Mouse (Mus musculus): ENCODE measurements around the gene Laptm5. TPM values are rescaled to one million over a fixed set of nuclear protein-coding genes. Genes with fewer than 3 reads are reported as not detected.

Laptm5 gene
- polyA plus RNA-seq, 1 experiment from 2014 or later: 76.1 TPM

GRCm38 (mm10) chr4:130900746-130901145 lies 12.2 kb upstream of the Laptm5 start:
- no peak overlapping the region for H3K27ac ChIP-seq (replicated peaks; ENCODE audit: low read depth, low read length)
- no peak overlapping the region for H3K4me3 ChIP-seq (ENCODE audit: low read depth, low read length)
- H3K36me3 ChIP-seq (ENCODE audit: control insufficient read depth, insufficient read depth, low read length): no peaks in the 10 kb centered on the region
- no peak overlapping the region for H3K4me2 ChIP-seq (ENCODE audit: low read depth, low read length)
- H3K9ac ChIP-seq (ENCODE audit: low read depth, low read length): peak overlapping the region; percentile 34; the same call in 1 of the 2 replicates
- no peaks in the 10 kb centered on the region for H3K9me3 ChIP-seq (ENCODE audit: control insufficient read depth, low read length)
- no peaks in the 10 kb centered on the region for H3K27me3 ChIP-seq (replicated peaks; ENCODE audit: control insufficient read depth, insufficient read depth, low read length)
- DNase-seq (ENCODE audit: low spot score): no peak
- 37% methylated on average over 7 of the region's 7 CpGs for WGBS
- peaks cover 6% of the 10 kb centered on the region for H3K4me1 ChIP-seq (ENCODE audit: control insufficient read depth, insufficient read depth, low read length)
- no peak for ATAC-seq (ENCODE audit: low read depth)

DNA sequence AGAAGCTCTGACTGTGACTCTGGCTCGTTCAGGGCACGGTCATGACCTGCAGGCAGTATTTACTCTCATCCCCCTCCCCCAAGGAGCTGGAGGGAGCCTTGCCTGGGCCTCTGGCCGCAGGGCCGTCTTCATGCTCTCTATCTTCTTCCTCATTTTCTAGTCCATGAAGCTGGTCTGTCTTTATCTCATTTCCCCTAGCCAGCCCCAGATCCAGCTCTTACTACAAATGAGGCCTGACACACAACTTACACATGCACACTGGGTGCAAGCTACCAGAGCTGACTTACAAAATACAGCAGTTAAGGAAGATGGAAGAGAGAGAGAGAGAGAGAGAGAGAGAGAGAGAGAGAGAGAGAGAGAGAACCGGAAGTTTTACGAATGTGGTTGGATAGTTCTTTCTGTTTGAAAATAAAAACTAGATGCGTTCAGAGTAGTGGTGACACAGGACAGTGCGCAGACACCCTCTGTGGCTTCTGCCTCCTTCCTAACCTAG lies 10.6 kb upstream of the Laptm5 start:
- Histone ChIP-seq H3K27ac (replicated peaks; ENCODE audit: low read depth, low read length) (no peak overlapping the region), H3K4me2 (ENCODE audit: low read depth, low read length) (no peak overlapping the region), H3K9ac (ENCODE audit: low read depth, low read length) (no peak overlapping the region), H3K4me1 (ENCODE audit: control insufficient read depth, insufficient read depth, low read length) (peaks cover 13% of the 10 kb centered on the region), H3K4me3 (ENCODE audit: low read depth, low read length) (no peak overlapping the region), H3K36me3 (ENCODE audit: control insufficient read depth, insufficient read depth, low read length) (no peaks in the 10 kb centered on the region), H3K27me3 (replicated peaks; ENCODE audit: control insufficient read depth, insufficient read depth, low read length) (no peaks in the 10 kb centered on the region), H3K9me3 (ENCODE audit: control insufficient read depth, low read length) (no peaks in the 10 kb centered on the region)
- ATAC-seq (ENCODE audit: low read depth) (no peak), DNase-seq (ENCODE audit: low spot score) (no peak)
- WGBS: 51% methylated on average over 8 of the region's 8 CpGs

GRCm38 (mm10) chr4:130905025-130905424 lies 7.9 kb upstream of the Laptm5 start:
- 77% methylated on average over 7 of the region's 7 CpGs for WGBS
- H3K4me1 ChIP-seq (ENCODE audit: control insufficient read depth, insufficient read depth, low read length): peaks cover 13% of the 10 kb centered on the region

GRCm38 (mm10) chr4:130905882-130906281 lies 7.0 kb upstream of the Laptm5 start:
- H3K27me3 ChIP-seq (replicated peaks; ENCODE audit: control insufficient read depth, insufficient read depth, low read length): no peaks in the 10 kb centered on the region
- no peak for ATAC-seq (ENCODE audit: low read depth)
- no peaks in the 10 kb centered on the region for H3K36me3 ChIP-seq (ENCODE audit: control insufficient read depth, insufficient read depth, low read length)
- H3K9ac ChIP-seq (ENCODE audit: low read depth, low read length): no peak overlapping the region
- WGBS: 63% methylated on average over 6 of the region's 6 CpGs
- H3K4me1 ChIP-seq (ENCODE audit: control insufficient read depth, insufficient read depth, low read length): peaks cover 13% of the 10 kb centered on the region; the same call in 1 of the 2 replicates
- H3K27ac ChIP-seq (replicated peaks; ENCODE audit: low read depth, low read length): peak overlapping the region; percentile 28; the same call in 1 of the 2 replicates
- DNase-seq (ENCODE audit: low spot score): no peak
- H3K4me3 ChIP-seq (ENCODE audit: low read depth, low read length): no peak overlapping the region
- H3K4me2 ChIP-seq (ENCODE audit: low read depth, low read length): no peak overlapping the region
- H3K9me3 ChIP-seq (ENCODE audit: control insufficient read depth, low read length): no peaks in the 10 kb centered on the region

More at GRCm38 (mm10) chr4:130905025-130905424, 7.9 kb upstream of the Laptm5 start:
- no peak overlapping the region for H3K9ac ChIP-seq (ENCODE audit: low read depth, low read length)
- H3K27me3 ChIP-seq (replicated peaks; ENCODE audit: control insufficient read depth, insufficient read depth, low read length): no peaks in the 10 kb centered on the region
- no peaks in the 10 kb centered on the region for H3K36me3 ChIP-seq (ENCODE audit: control insufficient read depth, insufficient read depth, low read length)
- DNase-seq (ENCODE audit: low spot score) (no peak), ATAC-seq (ENCODE audit: low read depth) (no peak)
- no peak overlapping the region for H3K27ac ChIP-seq (replicated peaks; ENCODE audit: low read depth, low read length)
- no peaks in the 10 kb centered on the region for H3K9me3 ChIP-seq (ENCODE audit: control insufficient read depth, low read length)
- H3K4me3 ChIP-seq (ENCODE audit: low read depth, low read length): no peak overlapping the region
- no peak overlapping the region for H3K4me2 ChIP-seq (ENCODE audit: low read depth, low read length)

- no peaks in the 10 kb centered on the region for H3K36me3 ChIP-seq (ENCODE audit: control insufficient read depth, insufficient read depth, low read length)
- peaks cover 13% of the 10 kb centered on the region; the same call in 1 of the 2 replicates for H3K4me1 ChIP-seq (ENCODE audit: control insufficient read depth, insufficient read depth, low read length)
- no peak overlapping the region; the same call in 1 of the 2 replicates for H3K9ac ChIP-seq (ENCODE audit: low read depth, low read length)
- H3K4me2 ChIP-seq (ENCODE audit: low read depth, low read length): no peak overlapping the region
- ATAC-seq (ENCODE audit: low read depth) (peak; percentile 23; the same call in 1 of the 2 replicates), DNase-seq (ENCODE audit: low spot score) (peak; percentile 58)
- H3K27ac ChIP-seq (replicated peaks; ENCODE audit: low read depth, low read length): peak overlapping the region; percentile 28; the same call in 1 of the 2 replicates
- no peak overlapping the region for H3K4me3 ChIP-seq (ENCODE audit: low read depth, low read length)
- 46% methylated on average over 8 of the region's 8 CpGs for WGBS
- no peaks in the 10 kb centered on the region for H3K27me3 ChIP-seq (replicated peaks; ENCODE audit: control insufficient read depth, insufficient read depth, low read length)
- H3K9me3 ChIP-seq (ENCODE audit: control insufficient read depth, low read length): no peaks in the 10 kb centered on the region
Observed at GRCm38 (mm10) chr4:130906296-130906695, 6.6 kb upstream of the Laptm5 start.

- DNase-seq (ENCODE audit: low spot score) (no peak), ATAC-seq (ENCODE audit: low read depth) (no peak)
- H3K4me2 ChIP-seq (ENCODE audit: low read depth, low read length): no peak overlapping the region
- 73% methylated on average over 19 of the region's 19 CpGs for whole genome bisulfite sequencing
- H3K4me3 ChIP-seq (ENCODE audit: low read depth, low read length): no peak overlapping the region
- peaks cover 13% of the 10 kb centered on the region; the same call in 1 of the 2 replicates for H3K4me1 ChIP-seq (ENCODE audit: control insufficient read depth, insufficient read depth, low read length)
- H3K27me3 ChIP-seq (replicated peaks; ENCODE audit: control insufficient read depth, insufficient read depth, low read length): no peaks in the 10 kb centered on the region
- 0 out of 2 replicates have a peak overlapping the region, but pooled peaks have one; percentile 21 for H3K27ac ChIP-seq (replicated peaks; ENCODE audit: low read depth, low read length)
- no peak overlapping the region for H3K9ac ChIP-seq (ENCODE audit: low read depth, low read length)
- H3K9me3 ChIP-seq (ENCODE audit: control insufficient read depth, low read length): no peaks in the 10 kb centered on the region
- no peaks in the 10 kb centered on the region for H3K36me3 ChIP-seq (ENCODE audit: control insufficient read depth, insufficient read depth, low read length)
Observed at GRCm38 (mm10) chr4:130907200-130908069, 5.5 kb upstream of the Laptm5 start.

GRCm38 (mm10) chr4:130908133-130908532 lies 4.8 kb upstream of the Laptm5 start:
- H3K9ac ChIP-seq (ENCODE audit: low read depth, low read length): no peak overlapping the region
- ATAC-seq (ENCODE audit: low read depth) (no peak), DNase-seq (ENCODE audit: low spot score) (no peak)
- H3K4me3 ChIP-seq (ENCODE audit: low read depth, low read length): no peak overlapping the region
- H3K36me3 ChIP-seq (ENCODE audit: control insufficient read depth, insufficient read depth, low read length): no peaks in the 10 kb centered on the region
- H3K27me3 ChIP-seq (replicated peaks; ENCODE audit: control insufficient read depth, insufficient read depth, low read length): no peaks in the 10 kb centered on the region
- peaks cover 13% of the 10 kb centered on the region; the same call in 1 of the 2 replicates for H3K4me1 ChIP-seq (ENCODE audit: control insufficient read depth, insufficient read depth, low read length)
- H3K9me3 ChIP-seq (ENCODE audit: control insufficient read depth, low read length): no peaks in the 10 kb centered on the region
- no peak overlapping the region for H3K27ac ChIP-seq (replicated peaks; ENCODE audit: low read depth, low read length)
- 93% methylated on average over 10 of the region's 10 CpGs for WGBS
- no peak overlapping the region for H3K4me2 ChIP-seq (ENCODE audit: low read depth, low read length)

GRCm38 (mm10) chr4:130909167-130909874 lies 3.6 kb upstream of the Laptm5 start:
- ATAC-seq (ENCODE audit: low read depth) (no peak), DNase-seq (ENCODE audit: low spot score) (no peak)
- Histone ChIP-seq H3K4me2 (ENCODE audit: low read depth, low read length) (no peak overlapping the region), H3K27me3 (replicated peaks; ENCODE audit: control insufficient read depth, insufficient read depth, low read length) (no peaks in the 10 kb centered on the region), H3K4me3 (ENCODE audit: low read depth, low read length) (no peak overlapping the region), H3K27ac (replicated peaks; ENCODE audit: low read depth, low read length) (no peak overlapping the region), H3K9ac (ENCODE audit: low read depth, low read length) (no peak overlapping the region), H3K4me1 (ENCODE audit: control insufficient read depth, insufficient read depth, low read length) (peaks cover 13% of the 10 kb centered on the region; the same call in 1 of the 2 replicates), H3K36me3 (ENCODE audit: control insufficient read depth, insufficient read depth, low read length) (no peaks in the 10 kb centered on the region), H3K9me3 (ENCODE audit: control insufficient read depth, low read length) (no peaks in the 10 kb centered on the region)
- WGBS: 55% methylated on average over 17 of the region's 17 CpGs
